Mouse (Mus musculus) megakaryocyte, embryonic 14.5 days (primary cell): ENCODE results near the gene Klhdc2. TPM values are rescaled to one million over a fixed set of nuclear protein-coding genes. Genes with fewer than 3 reads are reported as not detected.

Source experiments
- H3K27me3 ChIP-seq: replicated peaks from 2 replicates; pipeline ENCODE3; 2012; ENCODE audit warnings: inconsistent platforms
- H3K36me3 ChIP-seq: replicated peaks from 2 replicates; pipeline ENCODE3; 2012; ENCODE audit warnings: low read length, inconsistent platforms, mixed read lengths
- H3K4me1 ChIP-seq: 2 replicates; pipeline ENCODE4 v1.6.1; 2012; ENCODE audit warnings: inconsistent platforms
- H3K4me3 ChIP-seq: replicated peaks from 2 replicates; pipeline ENCODE3; 2012; ENCODE audit warnings: moderate library complexity, mild to moderate bottlenecking, inconsistent platforms
- H3K9me3 ChIP-seq: 2 replicates; pipeline ENCODE4 v1.6.1; 2012; ENCODE audit warnings: inconsistent platforms
- FLI1 ChIP-seq: IDR thresholded peaks from 2 replicates; pipeline ENCODE4 v1.6.1; 2012; ENCODE audit warnings: low read length, inconsistent platforms, mixed read lengths
- GATA1 ChIP-seq: IDR thresholded peaks from 3 replicates; pipeline ENCODE4 v1.6.1; 2012; ENCODE audit warnings: mixed read lengths, low read length, inconsistent platforms, borderline replicate concordance
- polyA plus RNA-seq: library from polyadenylated mRNA; stranded (reverse); fragments of >175 nt; gene quantifications from 2 replicates; pipeline ENCODE4 v1.2.3, GENCODE M21; 2012; ENCODE audit warnings: low replicate concordance; ENCODE audit not compliant: insufficient read depth

Klhdc2 gene
- 7.4 and 26.4 TPM in 2 replicates for polyA plus RNA-seq

GRCm38 (mm10) chr12:69296511-69297410, at the start of gene Klhdc2:
TSS of gene Klhdc2 (plus strand) at chr12:69296681.
- Histone ChIP-seq H3K4me1 (peaks cover 43% of the 10 kb centered on the region), H3K9me3 (no peaks in the 10 kb centered on the region), H3K36me3 (peaks cover 18% of the 10 kb centered on the region), H3K27me3 (no peaks in the 10 kb centered on the region), H3K4me3 (peak within 1 kb of the TSS; percentile 96)
- TF ChIP-seq GATA1: no peak
- TF ChIP-seq FLI1: peak; percentile 42; the same call in 1 of the 2 replicates

GRCm38 (mm10) chr12:69249766-69250165, 46.7 kb upstream of the Klhdc2 start:
- Histone ChIP-seq H3K9me3 (no peaks in the 10 kb centered on the region), H3K36me3 (peaks cover 10% of the 10 kb centered on the region), H3K27me3 (no peaks in the 10 kb centered on the region), H3K4me1 (peaks cover 34% of the 10 kb centered on the region), H3K4me3 (no peak overlapping the region)
- TF ChIP-seq GATA1 (no peak), FLI1 (no peak)

GRCm38 (mm10) chr12:69250756-69251155, 45.7 kb upstream of the Klhdc2 start:
- Histone ChIP-seq H3K4me1 (peaks cover 34% of the 10 kb centered on the region), H3K27me3 (no peaks in the 10 kb centered on the region), H3K36me3 (peaks cover 10% of the 10 kb centered on the region), H3K9me3 (no peaks in the 10 kb centered on the region), H3K4me3 (no peak overlapping the region)
- TF ChIP-seq FLI1: no peak
- TF ChIP-seq GATA1: no peak

GRCm38 (mm10) chr12:69253806-69254205, 42.7 kb upstream of the Klhdc2 start:
- peaks cover 35% of the 10 kb centered on the region for H3K4me1 ChIP-seq
- H3K4me3 ChIP-seq: no peak overlapping the region
- no peaks in the 10 kb centered on the region for H3K9me3 ChIP-seq
- TF ChIP-seq GATA1: no peak
- no peak for TF ChIP-seq FLI1
- H3K27me3 ChIP-seq: no peaks in the 10 kb centered on the region
- H3K36me3 ChIP-seq: peaks cover 16% of the 10 kb centered on the region

- TF ChIP-seq FLI1: no peak
- no peak for TF ChIP-seq GATA1
- Histone ChIP-seq H3K4me3 (no peak overlapping the region), H3K27me3 (no peaks in the 10 kb centered on the region), H3K9me3 (no peaks in the 10 kb centered on the region), H3K36me3 (peaks cover 13% of the 10 kb centered on the region), H3K4me1 (peaks cover 15% of the 10 kb centered on the region; the same call in 1 of the 2 replicates)
These were observed 38.6 kb upstream of the Klhdc2 start for GRCm38 (mm10) chr12:69257836-69258235.

- Histone ChIP-seq H3K27me3 (peaks cover 2% of the 10 kb centered on the region), H3K36me3 (peaks cover 10% of the 10 kb centered on the region), H3K4me3 (no peak overlapping the region), H3K4me1 (0 out of 2 replicates have a peak, but pooled peaks cover 4% of the 10 kb centered on the region), H3K9me3 (no peaks in the 10 kb centered on the region)
- TF ChIP-seq GATA1 (no peak), FLI1 (no peak)
These were observed 34.2 kb upstream of the Klhdc2 start for GRCm38 (mm10) chr12:69262251-69262650.

- H3K4me3 ChIP-seq: no peak overlapping the region
- H3K36me3 ChIP-seq: peaks cover 2% of the 10 kb centered on the region
- no peak for TF ChIP-seq FLI1
- TF ChIP-seq GATA1: no peak
- peaks cover 2% of the 10 kb centered on the region for H3K27me3 ChIP-seq
- no peaks in the 10 kb centered on the region for H3K9me3 ChIP-seq
- H3K4me1 ChIP-seq: no peaks in the 10 kb centered on the region
These were observed 31.4 kb upstream of the Klhdc2 start for GRCm38 (mm10) chr12:69265031-69265430.

GRCm38 (mm10) chr12:69267956-69268632, 28.4 kb upstream of the Klhdc2 start:
- Histone ChIP-seq H3K9me3 (no peaks in the 10 kb centered on the region), H3K27me3 (peaks cover 2% of the 10 kb centered on the region), H3K36me3 (peaks cover 3% of the 10 kb centered on the region), H3K4me3 (no peak overlapping the region), H3K4me1 (no peaks in the 10 kb centered on the region)
- TF ChIP-seq GATA1 (no peak), FLI1 (no peak)

- H3K36me3 ChIP-seq: peaks cover 3% of the 10 kb centered on the region
- no peaks in the 10 kb centered on the region for H3K4me1 ChIP-seq
- H3K9me3 ChIP-seq: no peaks in the 10 kb centered on the region
- no peak for TF ChIP-seq GATA1
- no peak for TF ChIP-seq FLI1
- H3K27me3 ChIP-seq: peaks cover 2% of the 10 kb centered on the region
- H3K4me3 ChIP-seq: no peak overlapping the region
These were observed 27.5 kb upstream of the Klhdc2 start for GRCm38 (mm10) chr12:69268956-69269355.
